Mouse (Mus musculus) hindbrain, embryonic 10.5 days (tissue): ENCODE measurements around the gene Msln. TPM values are rescaled to one million over a fixed set of nuclear protein-coding genes. Genes with fewer than 3 reads are reported as not detected.

Experiments used
- DNase-seq: peaks from one replicate; pipeline ENCODE4 v3.0.0-alpha.2; 2017; ENCODE audit warnings: low spot score
- H3K27ac ChIP-seq: fragments of 300-500 bp; sonication (generic); 2 replicates; pipeline ENCODE4 v1.5.1; 2016; ENCODE audit warnings: mild to moderate bottlenecking, moderate library complexity
- H3K27me3 ChIP-seq: fragments of 300-500 bp; sonication (generic); 2 replicates; pipeline ENCODE4 v1.6.1; 2016; ENCODE audit warnings: mild to moderate bottlenecking; ENCODE audit not compliant: poor library complexity, insufficient read depth, severe bottlenecking
- H3K36me3 ChIP-seq: fragments of 300-500 bp; sonication (generic); 2 replicates; pipeline ENCODE4 v1.6.1; 2016; ENCODE audit warnings: mild to moderate bottlenecking, moderate library complexity
- H3K4me1 ChIP-seq: fragments of 300-500 bp; sonication (generic); replicated peaks from 2 replicates; pipeline ENCODE4 v1.6.1; 2016; ENCODE audit warnings: mild to moderate bottlenecking
- H3K4me3 ChIP-seq: fragments of 300-500 bp; sonication (generic); 2 replicates; pipeline ENCODE4 v1.5.1; 2016; ENCODE audit warnings: mild to moderate bottlenecking, moderate library complexity
- H3K9me3 ChIP-seq: fragments of 300-500 bp; sonication (generic); 2 replicates; pipeline ENCODE4 v1.6.1; 2016; ENCODE audit warnings: mild to moderate bottlenecking, moderate library complexity
- WGBS: fragments of 180-500 bp; shearing (Covaris S2); methylation state at CpG from one replicate; pipeline ENCODE4 v1.1.7; 2016; 5-methylcytosine and 5-hydroxymethylcytosine counted together
- polyA plus RNA-seq: library from polyadenylated mRNA; unstranded; fragments of >200 nt; fragmentation: Nextera tagmentation; extraction: Ambion mirVana; gene quantifications from 2 replicates; pipeline ENCODE4 v1.2.1, GENCODE M21; 2016

Gene Msln
- polyA plus RNA-seq: 0.33 TPM in 1 of 2 replicates, not detected in the other

- 89% methylated on average over 9 of the region's 9 CpGs for WGBS
- Histone ChIP-seq H3K9me3 (no peaks in the 10 kb centered on the region), H3K4me1 (peaks cover 21% of the 10 kb centered on the region), H3K36me3 (no peaks in the 10 kb centered on the region), H3K4me3 (no peak within 1 kb of the TSS), H3K27ac (no peak within 1 kb of the TSS), H3K27me3 (peaks cover 17% of the 10 kb centered on the region)
- no peak for DNase-seq
Observed at GRCm38 (mm10) chr17:25754241-25754640, at the start of gene Msln. Gene Msln (minus strand): TSS chr17:25754378.

- Histone ChIP-seq H3K27me3 (peaks cover 12% of the 10 kb centered on the region; the same call in 1 of the 2 replicates), H3K27ac (peak overlapping the region; percentile 84), H3K36me3 (no peaks in the 10 kb centered on the region), H3K4me3 (peak overlapping the region; percentile 22), H3K4me1 (peaks cover 33% of the 10 kb centered on the region), H3K9me3 (no peaks in the 10 kb centered on the region)
- 13% methylated on average over 10 of the region's 10 CpGs for WGBS
- peak; percentile 94 for DNase-seq
Observed at GRCm38 (mm10) chr17:25802825-25803517, 48.8 kb upstream of the Msln start.

GRCm38 (mm10) chr17:25801029-25801428 is 46.9 kb upstream of the Msln start:
- Histone ChIP-seq H3K4me1 (peaks cover 46% of the 10 kb centered on the region), H3K36me3 (no peaks in the 10 kb centered on the region), H3K27ac (no peak overlapping the region), H3K27me3 (peaks cover 8% of the 10 kb centered on the region; the same call in 1 of the 2 replicates), H3K4me3 (no peak overlapping the region), H3K9me3 (no peaks in the 10 kb centered on the region)
- peak; percentile 73 for DNase-seq
- WGBS: 11% methylated on average over 6 of the region's 6 CpGs

GRCm38 (mm10) chr17:25796951-25797369 is 42.8 kb upstream of the Msln start, which contains the start of gene Metrn:
Gene Metrn (minus strand): TSS chr17:25797136.
- Histone ChIP-seq H3K27me3 (peaks cover 5% of the 10 kb centered on the region; the same call in 1 of the 2 replicates), H3K4me3 (peak within 1 kb of the TSS; percentile 86), H3K27ac (peak within 1 kb of the TSS; percentile 95), H3K36me3 (peaks cover 26% of the 10 kb centered on the region), H3K4me1 (peaks cover 63% of the 10 kb centered on the region), H3K9me3 (no peaks in the 10 kb centered on the region)
- under 1% methylated on average over 35 of the region's 35 CpGs for WGBS
- peak; percentile 94 for DNase-seq

- under 1% methylated on average over 37 of the region's 37 CpGs for WGBS
- H3K9me3 ChIP-seq: no peaks in the 10 kb centered on the region
- H3K27me3 ChIP-seq: peaks cover under 1% of the 10 kb centered on the region; the same call in 1 of the 2 replicates
- peak overlapping the region; percentile 95 for H3K27ac ChIP-seq
- peaks cover 26% of the 10 kb centered on the region for H3K36me3 ChIP-seq
- peak overlapping the region; percentile 86 for H3K4me3 ChIP-seq
- peaks cover 66% of the 10 kb centered on the region for H3K4me1 ChIP-seq
- no peak for DNase-seq
Observed at GRCm38 (mm10) chr17:25796211-25796771, 42.1 kb upstream of the Msln start.

- Histone ChIP-seq H3K36me3 (peaks cover 27% of the 10 kb centered on the region), H3K4me3 (peak within 1 kb of the TSS; percentile 86), H3K9me3 (no peaks in the 10 kb centered on the region), H3K27me3 (no peaks in the 10 kb centered on the region), H3K4me1 (peaks cover 68% of the 10 kb centered on the region), H3K27ac (peak within 1 kb of the TSS; percentile 95)
- DNase-seq: peak; percentile 95
- WGBS: 2% methylated on average over 6 of the region's 6 CpGs
Observed at GRCm38 (mm10) chr17:25795609-25796092, 41.5 kb upstream of the Msln start, which contains the start of gene AC134908.4. Gene AC134908.4 (minus strand): TSS chr17:25795659.

GRCm38 (mm10) chr17:25794998-25795397 is 40.8 kb upstream of the Msln start:
- Histone ChIP-seq H3K36me3 (peaks cover 31% of the 10 kb centered on the region), H3K9me3 (no peaks in the 10 kb centered on the region), H3K4me3 (peak overlapping the region; percentile 86), H3K27me3 (no peaks in the 10 kb centered on the region), H3K4me1 (peaks cover 72% of the 10 kb centered on the region), H3K27ac (peak overlapping the region; percentile 95)
- DNase-seq: no peak
- WGBS: 53% methylated on average over 17 of the region's 17 CpGs

- H3K9me3 ChIP-seq: no peaks in the 10 kb centered on the region
- no peaks in the 10 kb centered on the region for H3K27me3 ChIP-seq
- 25% methylated on average over 13 of the region's 13 CpGs for WGBS
- peak overlapping the region; percentile 95 for H3K27ac ChIP-seq
- DNase-seq: peak; percentile 68
- H3K36me3 ChIP-seq: peaks cover 39% of the 10 kb centered on the region
- H3K4me3 ChIP-seq: peak overlapping the region; percentile 86
- peaks cover 72% of the 10 kb centered on the region for H3K4me1 ChIP-seq
Observed at GRCm38 (mm10) chr17:25794197-25794596, 40.0 kb upstream of the Msln start.

- H3K36me3 ChIP-seq: peaks cover 55% of the 10 kb centered on the region
- DNase-seq: peak; percentile 71
- H3K27ac ChIP-seq: peak within 1 kb of the TSS; percentile 95
- WGBS: 2% methylated on average over 14 of the region's 14 CpGs
- peak within 1 kb of the TSS; percentile 86 for H3K4me3 ChIP-seq
- no peaks in the 10 kb centered on the region for H3K27me3 ChIP-seq
- no peaks in the 10 kb centered on the region for H3K9me3 ChIP-seq
- peaks cover 73% of the 10 kb centered on the region for H3K4me1 ChIP-seq
Observed at GRCm38 (mm10) chr17:25792615-25793014, 38.4 kb upstream of the Msln start, which contains the start of gene Fam173a. Gene Fam173a (minus strand): TSS chr17:25792901.

- H3K4me1 ChIP-seq: peaks cover 67% of the 10 kb centered on the region
Observed at GRCm38 (mm10) chr17:25791843-25792527, 37.8 kb upstream of the Msln start.

GRCm38 (mm10) chr17:25791320-25791842 is 37.2 kb upstream of the Msln start:
- peak; percentile 45 for DNase-seq
- Histone ChIP-seq H3K27me3 (no peaks in the 10 kb centered on the region), H3K36me3 (peaks cover 66% of the 10 kb centered on the region), H3K27ac (peak overlapping the region; percentile 95), H3K4me3 (peak overlapping the region; percentile 86), H3K4me1 (peaks cover 62% of the 10 kb centered on the region), H3K9me3 (no peaks in the 10 kb centered on the region)
- WGBS: 31% methylated on average over 19 of the region's 19 CpGs

More at GRCm38 (mm10) chr17:25791843-25792527, 37.8 kb upstream of the Msln start:
- H3K9me3 ChIP-seq: no peaks in the 10 kb centered on the region
- under 1% methylated on average over 45 of the region's 45 CpGs for WGBS
- no peaks in the 10 kb centered on the region for H3K27me3 ChIP-seq
- H3K36me3 ChIP-seq: peaks cover 61% of the 10 kb centered on the region
- peak; percentile 86 for DNase-seq
- H3K4me3 ChIP-seq: peak overlapping the region; percentile 86
- H3K27ac ChIP-seq: peak overlapping the region; percentile 95

- Histone ChIP-seq H3K4me1 (peaks cover 53% of the 10 kb centered on the region), H3K36me3 (peaks cover 65% of the 10 kb centered on the region)
Observed at GRCm38 (mm10) chr17:25786781-25787504, 32.8 kb upstream of the Msln start.

More at GRCm38 (mm10) chr17:25786781-25787504, 32.8 kb upstream of the Msln start:
- Histone ChIP-seq H3K27ac (no peak overlapping the region), H3K9me3 (no peaks in the 10 kb centered on the region), H3K27me3 (no peaks in the 10 kb centered on the region), H3K4me3 (0 out of 2 replicates have a peak overlapping the region, but pooled peaks have one; percentile 1)
- no peak for DNase-seq
- 91% methylated on average over 9 of the region's 9 CpGs for WGBS
